Mouse (Mus musculus): Measurements from ENCODE around the gene Golga3. TPM values are rescaled to one million over a fixed set of nuclear protein-coding genes. Genes with fewer than 3 reads are reported as not detected.

The Golga3 gene
- polyA plus RNA-seq (2017; shearing (Covaris generic)) = 44.1 TPM

GRCm38 (mm10) chr5:110176362-110177020 lies at the start of gene Golga3:
Gene Golga3 (plus strand): TSS chr5:110176701.

DNA sequence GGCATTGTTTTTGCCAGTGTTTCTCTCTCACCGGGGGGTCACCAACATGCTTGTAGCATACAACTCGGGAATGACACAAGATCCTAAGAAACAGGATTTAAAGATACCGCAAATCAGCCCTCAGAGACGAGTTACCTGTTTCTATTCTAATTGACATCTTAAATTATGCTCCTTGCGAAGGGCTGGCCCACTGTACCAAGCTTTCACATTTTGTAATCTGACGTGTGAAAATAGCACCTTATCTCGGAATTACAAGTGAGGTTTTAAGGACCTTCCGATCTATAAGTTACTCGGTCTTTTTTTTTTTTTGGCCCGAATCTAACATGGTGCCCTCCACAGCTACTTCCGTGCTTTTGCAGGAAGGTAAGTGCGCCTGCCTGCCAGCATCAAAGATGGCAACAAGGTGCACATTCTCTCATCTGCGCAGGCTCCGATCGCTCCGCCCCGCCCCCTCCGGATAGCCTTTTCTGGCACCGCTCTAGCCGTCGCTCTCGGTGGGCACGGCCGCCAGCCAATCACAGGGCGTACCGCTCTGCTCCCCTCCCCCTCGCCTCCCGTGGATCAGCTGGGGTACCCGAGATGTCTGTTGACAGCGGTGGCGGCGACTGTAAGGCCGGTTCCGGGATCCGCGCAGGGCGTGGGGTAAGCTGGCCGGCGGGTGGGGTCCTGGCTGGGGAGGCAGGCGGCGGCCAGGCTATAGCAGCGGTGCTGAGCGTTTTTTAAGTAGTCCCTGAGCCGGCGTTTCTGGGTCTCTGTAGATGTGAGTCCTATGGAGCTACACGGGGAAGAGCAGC lies 41.0 kb upstream of the Golga3 start, which contains the start of gene Chfr:
Chfr (plus strand) TSS at position 550 of the 794 bp plus-strand sequence.

DNA sequence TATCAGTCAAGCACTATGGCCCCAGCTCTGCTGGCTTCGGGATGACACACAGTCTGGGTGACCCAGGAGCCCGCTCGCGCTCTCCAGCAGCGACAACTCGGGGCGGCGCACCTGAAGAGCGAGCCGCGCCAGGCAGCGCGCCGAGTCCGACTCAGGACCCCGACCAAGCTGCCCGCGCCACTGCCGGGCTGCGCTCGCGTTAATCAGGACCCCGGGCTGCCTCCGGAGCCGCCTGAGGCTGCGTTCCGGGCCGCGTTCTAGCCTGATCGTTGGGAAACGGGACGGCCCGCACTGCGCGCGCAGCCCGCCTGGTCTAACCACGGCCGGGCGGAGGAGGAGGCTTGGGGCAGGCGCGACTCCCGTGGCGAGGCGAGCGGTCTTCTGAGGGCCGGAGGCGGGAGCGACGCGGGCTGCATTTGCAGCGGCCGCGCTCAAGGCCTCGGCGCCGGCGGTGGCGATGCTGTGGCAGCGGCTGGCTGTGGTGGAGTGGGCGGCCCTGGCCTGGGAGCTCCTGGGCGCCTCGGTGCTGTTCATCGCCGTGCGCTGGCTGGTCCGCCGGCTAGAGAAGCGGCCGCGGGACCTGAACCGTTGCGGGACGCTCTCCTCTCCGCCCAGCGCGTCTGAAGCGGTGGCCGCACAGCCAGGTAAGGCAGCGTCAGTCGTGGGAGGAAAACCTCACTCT lies 54.4 kb downstream of the Golga3 start, which contains the start of gene Ankle2:
Ankle2 (plus strand) TSS at position 225 of the 682 bp plus-strand sequence.

GRCm38 (mm10) chr5:110269141-110270101 lies 92.9 kb downstream of the Golga3 start, which contains the start of gene Pgam5:
Gene Pgam5 (minus strand): TSS chr5:110269913.

Other genes starting within 250 kb of the Golga3 start
- gene Zfp932, start 180.2 kb upstream of the Golga3 start, polyA plus RNA-seq (2017; shearing (Covaris generic)) = 31.0 TPM
- 13.4 TPM for gene Gm17655, start 104.2 kb upstream of the Golga3 start, polyA plus RNA-seq (2017; shearing (Covaris generic))
- gene Gm35315, start 82.3 kb upstream of the Golga3 start, polyA plus RNA-seq (2017; shearing (Covaris generic)) = 2.1 TPM
- gene Plcxd1, start 76.7 kb upstream of the Golga3 start, polyA plus RNA-seq (2017; shearing (Covaris generic)) = 3.1 TPM
- gene Gtpbp6, start 68.5 kb upstream of the Golga3 start, polyA plus RNA-seq (2017; shearing (Covaris generic)) = 51.6 TPM
- 6.4 TPM for gene Zfp605, start 66.6 kb upstream of the Golga3 start, polyA plus RNA-seq (2017; shearing (Covaris generic))
- 81.9 TPM for gene Chfr, start 40.9 kb upstream of the Golga3 start, polyA plus RNA-seq (2017; shearing (Covaris generic))
- gene Ankle2, start 54.3 kb downstream of the Golga3 start, polyA plus RNA-seq (2017; shearing (Covaris generic)) = 11.8 TPM
- gene Pgam5, start 93.2 kb downstream of the Golga3 start, polyA plus RNA-seq (2017; shearing (Covaris generic)) = 24.1 TPM
- 6.0 TPM for gene Pxmp2, start 109.5 kb downstream of the Golga3 start, polyA plus RNA-seq (2017; shearing (Covaris generic))
- 9.1 TPM for gene Pole, start 109.6 kb downstream of the Golga3 start, polyA plus RNA-seq (2017; shearing (Covaris generic))
- gene P2rx2, start 166.5 kb downstream of the Golga3 start, polyA plus RNA-seq (2017; shearing (Covaris generic)) = not detected
- gene Lrcol1, start 168.0 kb downstream of the Golga3 start, polyA plus RNA-seq (2017; shearing (Covaris generic)) = not detected

Data from activated CD4-positive, CD25-positive, alpha-beta regulatory T cell, adult 9 weeks (primary cell).